Mouse (Mus musculus) limb, embryonic 12.5 days (tissue): Measurements from ENCODE around the gene Crabp1. TPM values are rescaled to one million over a fixed set of nuclear protein-coding genes. Genes with fewer than 3 reads are reported as not detected.

Experiments
- ATAC-seq: fragments of 200-750 bp; cut with Nextera tagmentation; 2 replicates; pipeline ENCODE4 v1.8.0; 2017; ENCODE audit warnings: low read depth, moderate TSS enrichment; ENCODE audit not compliant: insufficient number of reproducible peaks, insufficient read depth, low FRiP score, low TSS enrichment
- H3K27ac ChIP-seq: fragments of 300-500 bp; sonication (generic); 2 replicates; pipeline ENCODE4 v1.5.1; 2016; ENCODE audit warnings: mild to moderate bottlenecking, moderate library complexity
- H3K27me3 ChIP-seq: fragments of 300-500 bp; sonication (generic); 2 replicates; pipeline ENCODE4 v1.6.1; 2016; ENCODE audit warnings: mild to moderate bottlenecking, moderate library complexity
- H3K36me3 ChIP-seq: fragments of 300-500 bp; sonication (generic); 2 replicates; pipeline ENCODE4 v1.6.1; 2016; ENCODE audit warnings: mild to moderate bottlenecking, moderate library complexity
- H3K4me1 ChIP-seq: fragments of 300-500 bp; sonication (generic); replicated peaks from 2 replicates; pipeline ENCODE4 v1.6.1; 2016
- H3K4me2 ChIP-seq: fragments of 300-500 bp; sonication (generic); 2 replicates; pipeline ENCODE4 v1.6.1; 2016; ENCODE audit warnings: mild to moderate bottlenecking, moderate library complexity
- H3K4me3 ChIP-seq: fragments of 300-500 bp; sonication (generic); replicated peaks from 2 replicates; pipeline ENCODE4 v1.5.1; 2016; ENCODE audit warnings: mild to moderate bottlenecking
- H3K9ac ChIP-seq: fragments of 300-500 bp; sonication (generic); replicated peaks from 2 replicates; pipeline ENCODE4 v1.6.1; 2016; ENCODE audit warnings: mild to moderate bottlenecking, moderate library complexity
- H3K9me3 ChIP-seq: fragments of 300-500 bp; sonication (generic); 2 replicates; pipeline ENCODE4 v1.6.1; 2016; ENCODE audit warnings: mild to moderate bottlenecking, moderate library complexity
- WGBS: fragments of 180-500 bp; shearing (Covaris S2); methylation state at CpG from one replicate; pipeline ENCODE4 v1.1.7; 2016; 5-methylcytosine and 5-hydroxymethylcytosine counted together
- polyA plus RNA-seq: library from polyadenylated mRNA; unstranded; fragments of >200 nt; fragmentation: Nextera tagmentation; extraction: Ambion mirVana; gene quantifications from 2 replicates; pipeline ENCODE4 v1.2.1, GENCODE M21; 2016

Crabp1 gene
- polyA plus RNA-seq, 1 experiment from 2014 or later = 302 TPM

GRCm38 (mm10) chr9:54743891-54744290 is 20.7 kb upstream of the Crabp1 start:
- no peak overlapping the region for H3K9ac ChIP-seq
- 71% methylated on average over 4 of the region's 4 CpGs for WGBS
- no peak for ATAC-seq
- no peaks in the 10 kb centered on the region for H3K36me3 ChIP-seq
- no peaks in the 10 kb centered on the region; the same call in 1 of the 2 replicates for H3K27me3 ChIP-seq
- H3K4me1 ChIP-seq = peaks cover 13% of the 10 kb centered on the region
- no peak overlapping the region for H3K4me3 ChIP-seq
- no peak overlapping the region for H3K4me2 ChIP-seq
- H3K9me3 ChIP-seq = no peaks in the 10 kb centered on the region
- H3K27ac ChIP-seq = no peak overlapping the region

- H3K27ac ChIP-seq = no peak overlapping the region
- no peak overlapping the region for H3K4me2 ChIP-seq
- no peak for ATAC-seq
- peaks cover 13% of the 10 kb centered on the region for H3K4me1 ChIP-seq
- no peaks in the 10 kb centered on the region for H3K27me3 ChIP-seq
- no peak overlapping the region for H3K4me3 ChIP-seq
- H3K36me3 ChIP-seq = no peaks in the 10 kb centered on the region
- H3K9ac ChIP-seq = no peak overlapping the region
- WGBS = 48% methylated on average over 13 of the region's 13 CpGs
- no peaks in the 10 kb centered on the region for H3K9me3 ChIP-seq
These were observed 18.7 kb upstream of the Crabp1 start for GRCm38 (mm10) chr9:54745740-54746370.

- Histone ChIP-seq H3K9me3 (no peaks in the 10 kb centered on the region), H3K4me3 (no peak overlapping the region), H3K36me3 (no peaks in the 10 kb centered on the region), H3K4me1 (peaks cover 8% of the 10 kb centered on the region; the same call in 1 of the 2 replicates), H3K27ac (no peak overlapping the region), H3K4me2 (no peak overlapping the region), H3K9ac (no peak overlapping the region), H3K27me3 (peaks cover 29% of the 10 kb centered on the region)
- 84% methylated on average over 7 of the region's 7 CpGs for WGBS
- no peak for ATAC-seq
These were observed 14.2 kb upstream of the Crabp1 start for GRCm38 (mm10) chr9:54750215-54750981.

GRCm38 (mm10) chr9:54751684-54752083 is 12.9 kb upstream of the Crabp1 start:
- Histone ChIP-seq H3K27ac (no peak overlapping the region), H3K9me3 (no peaks in the 10 kb centered on the region), H3K4me3 (no peak overlapping the region), H3K27me3 (peaks cover 29% of the 10 kb centered on the region), H3K4me1 (peaks cover 4% of the 10 kb centered on the region; the same call in 1 of the 2 replicates), H3K4me2 (no peak overlapping the region), H3K36me3 (no peaks in the 10 kb centered on the region), H3K9ac (no peak overlapping the region)
- ATAC-seq = no peak
- WGBS = 76% methylated on average over 2 of the region's 2 CpGs

- H3K27me3 ChIP-seq = peaks cover 29% of the 10 kb centered on the region
- H3K4me1 ChIP-seq = peaks cover 4% of the 10 kb centered on the region; the same call in 1 of the 2 replicates
- WGBS = 14% methylated on average over 21 of the region's 21 CpGs
- H3K4me2 ChIP-seq = no peak overlapping the region
- no peak overlapping the region for H3K4me3 ChIP-seq
- no peak overlapping the region for H3K27ac ChIP-seq
- no peak overlapping the region for H3K9ac ChIP-seq
- no peak for ATAC-seq
- no peaks in the 10 kb centered on the region for H3K36me3 ChIP-seq
- H3K9me3 ChIP-seq = no peaks in the 10 kb centered on the region
These were observed 12.2 kb upstream of the Crabp1 start for GRCm38 (mm10) chr9:54752201-54752943.

- 40% methylated on average over 11 of the region's 11 CpGs for WGBS
- Histone ChIP-seq H3K27me3 (peaks cover 29% of the 10 kb centered on the region), H3K4me1 (peaks cover 4% of the 10 kb centered on the region; the same call in 1 of the 2 replicates), H3K9me3 (no peaks in the 10 kb centered on the region), H3K36me3 (no peaks in the 10 kb centered on the region), H3K27ac (no peak overlapping the region), H3K4me2 (no peak overlapping the region), H3K9ac (no peak overlapping the region), H3K4me3 (no peak overlapping the region)
- ATAC-seq = no peak
These were observed 11.6 kb upstream of the Crabp1 start for GRCm38 (mm10) chr9:54752944-54753295.

- H3K27ac ChIP-seq = no peak overlapping the region
- no peaks in the 10 kb centered on the region for H3K36me3 ChIP-seq
- H3K9ac ChIP-seq = no peak overlapping the region
- peaks cover 23% of the 10 kb centered on the region for H3K27me3 ChIP-seq
- H3K4me1 ChIP-seq = peaks cover 10% of the 10 kb centered on the region
- no peaks in the 10 kb centered on the region for H3K9me3 ChIP-seq
- H3K4me2 ChIP-seq = no peak overlapping the region
- no peak for ATAC-seq
- 39% methylated on average over 6 of the region's 6 CpGs for WGBS
- no peak overlapping the region for H3K4me3 ChIP-seq
These were observed 5.0 kb upstream of the Crabp1 start for GRCm38 (mm10) chr9:54759592-54759991.

GRCm38 (mm10) chr9:54764091-54764490 is 457 bp upstream of the Crabp1 start:
- H3K4me1 ChIP-seq = peaks cover 35% of the 10 kb centered on the region
- H3K4me3 ChIP-seq = peak overlapping the region; percentile 54
- H3K9me3 ChIP-seq = no peaks in the 10 kb centered on the region
- 19% methylated on average over 12 of the region's 12 CpGs for WGBS
- peaks cover 51% of the 10 kb centered on the region for H3K27me3 ChIP-seq
- no peaks in the 10 kb centered on the region for H3K36me3 ChIP-seq
- H3K27ac ChIP-seq = peak overlapping the region; percentile 29; the same call in 1 of the 2 replicates
- H3K4me2 ChIP-seq = peak overlapping the region; percentile 92
- ATAC-seq = no peak
- peak overlapping the region; percentile 63 for H3K9ac ChIP-seq

- ATAC-seq = peak; percentile 40; the same call in 1 of the 2 replicates
- Histone ChIP-seq H3K4me1 (peaks cover 39% of the 10 kb centered on the region), H3K9me3 (no peaks in the 10 kb centered on the region), H3K4me2 (peak overlapping the region; percentile 92), H3K36me3 (no peaks in the 10 kb centered on the region), H3K9ac (peak overlapping the region; percentile 63), H3K4me3 (peak overlapping the region; percentile 54), H3K27ac (no peak overlapping the region), H3K27me3 (peaks cover 51% of the 10 kb centered on the region)
- under 1% methylated on average over 41 of the region's 41 CpGs for WGBS
These were observed 963 bp downstream of the Crabp1 start for GRCm38 (mm10) chr9:54765336-54766085.

GRCm38 (mm10) chr9:54770140-54770780 is 5.7 kb downstream of the Crabp1 start:
- no peak for ATAC-seq
- 34% methylated on average over 11 of the region's 11 CpGs for WGBS
- Histone ChIP-seq H3K27ac (0 out of 2 replicates have a peak overlapping the region, but pooled peaks have one; percentile 25), H3K36me3 (peaks cover 4% of the 10 kb centered on the region; the same call in 1 of the 2 replicates), H3K4me2 (0 out of 2 replicates have a peak overlapping the region, but pooled peaks have one; percentile 16), H3K27me3 (peaks cover 20% of the 10 kb centered on the region), H3K9me3 (no peaks in the 10 kb centered on the region), H3K9ac (no peak overlapping the region; the same call in 1 of the 2 replicates), H3K4me3 (no peak overlapping the region), H3K4me1 (peaks cover 31% of the 10 kb centered on the region)
